Mouse (Mus musculus): ENCODE results near the gene Gm15127. TPM values are rescaled to one million over a fixed set of nuclear protein-coding genes. Genes with fewer than 3 reads are reported as not detected.

The Gm15127 gene
- not detected for total RNA-seq (2023)

GRCm38 (mm10) chrX:148663298-148663697, at the start of gene Gm15127:
Gene Gm15127, plus strand, starts transcription at chrX:148663598.

GRCm38 (mm10) chrX:148615053-148615452, 48.3 kb upstream of the Gm15127 start, which contains the start of gene Gm8334:
Gene Gm8334, minus strand, starts transcription at chrX:148615153.

Other genes starting within 250 kb of the Gm15127 start
- gene Gm15114, start 174.6 kb upstream of the Gm15127 start, total RNA-seq (2023), result not detected
- gene Gm8334, start 48.4 kb upstream of the Gm15127 start, total RNA-seq (2023), result not detected
- not detected for gene Luzp4, start 194.0 kb downstream of the Gm15127 start, total RNA-seq (2023)

All from T-cell, adult 66 days (primary cell).